Mouse (Mus musculus): ENCODE measurements around the gene Insr.
"Not testable (repeated sequence)": the region's sequence is repeated elsewhere in the genome, so short reads cannot be mapped to it uniquely, and the experiment has no call there.

GRCm38 (mm10) chr8:3308205-3308800, 28.9 kb upstream of the Insr start:
- not testable (repeated sequence) for TF ChIP-seq CTCF (IDR thresholded peaks at IDR 0.05; ENCODE audit: borderline replicate concordance, extremely low read depth, insufficient read depth, insufficient read length); POLR2A (IDR thresholded peaks at IDR 0.05; ENCODE audit: borderline replicate concordance, extremely low read depth, insufficient read depth, insufficient read length, poor library complexity, severe bottlenecking)

All from brain, embryonic 14.5 days (tissue).